Mouse (Mus musculus) lung, adult 2 months (tissue): ENCODE data around the gene Cdk20. TPM values are rescaled to one million over a fixed set of nuclear protein-coding genes. Genes with fewer than 3 reads are reported as not detected.

Source experiments
- DNase-seq: peaks from one replicate; pipeline ENCODE4 v3.0.0; 2022
- H3K4me1 ChIP-seq: fragments of 200-500 bp; 2 replicates; pipeline ENCODE4 v1.6.1; 2011; ENCODE audit warnings: low read length; ENCODE audit not compliant: control insufficient read depth, insufficient read depth
- H3K4me3 ChIP-seq: fragments of 200-500 bp; replicated peaks from 2 replicates; pipeline ENCODE3; 2011; ENCODE audit warnings: low read depth, mild to moderate bottlenecking, control low read depth, low read length; ENCODE audit errors: extremely low read depth
- CTCF ChIP-seq: fragments of 200-500 bp; IDR thresholded peaks from 2 replicates; pipeline ENCODE4 v1.5.1; 2011; ENCODE audit warnings: mild to moderate bottlenecking, low read length, control low read depth; ENCODE audit not compliant: insufficient read depth
- POLR2A ChIP-seq: fragments of 200-500 bp; IDR thresholded peaks from 2 replicates; pipeline ENCODE4 v1.6.1; 2011; ENCODE audit warnings: low read depth, mild to moderate bottlenecking, control low read depth, low read length, borderline replicate concordance; ENCODE audit errors: extremely low read depth
- WGBS: fragments of 180-500 bp; shearing (Covaris S2); methylation state at CpG from one replicate; pipeline ENCODE4 v1.1.7; 2018; 5-methylcytosine and 5-hydroxymethylcytosine counted together
- polyA plus RNA-seq: library from polyadenylated mRNA; depleted of rRNA; stranded (reverse); fragments of >200 nt; gene quantifications from 2 replicates; pipeline ENCODE4 v1.2.3, GENCODE M21; 2012

Cdk20 gene
- polyA plus RNA-seq, 1 experiment = 17.0 TPM

DNA sequence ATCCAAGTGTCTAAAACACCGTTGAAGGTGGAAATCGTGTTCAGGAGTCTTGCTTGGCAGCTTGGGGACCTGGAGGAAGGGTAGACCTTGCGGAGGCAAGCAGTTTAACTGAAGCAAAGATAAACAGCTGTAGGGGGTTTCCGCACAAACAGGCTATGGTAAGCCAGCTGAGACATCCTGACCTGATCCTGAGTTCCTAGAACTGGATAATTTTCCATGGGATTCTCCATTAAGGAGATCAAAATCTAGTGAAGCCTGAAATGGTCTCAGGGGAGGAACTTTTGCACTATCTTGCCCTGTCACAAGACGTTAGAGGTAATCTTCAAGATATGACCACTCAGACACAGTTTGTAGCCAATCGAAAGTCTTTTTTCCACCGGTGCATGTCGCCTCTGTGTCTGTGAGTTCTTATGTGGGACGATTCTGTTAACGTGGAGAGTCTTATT lies 29.6 kb upstream of the Cdk20 start:
- TF ChIP-seq POLR2A (no peak), CTCF (no peak)
- H3K4me3 ChIP-seq = no peak overlapping the region
- 81% methylated on average over 10 of the region's 10 CpGs for WGBS
- no peak for DNase-seq
- no peaks in the 10 kb centered on the region for H3K4me1 ChIP-seq

DNA sequence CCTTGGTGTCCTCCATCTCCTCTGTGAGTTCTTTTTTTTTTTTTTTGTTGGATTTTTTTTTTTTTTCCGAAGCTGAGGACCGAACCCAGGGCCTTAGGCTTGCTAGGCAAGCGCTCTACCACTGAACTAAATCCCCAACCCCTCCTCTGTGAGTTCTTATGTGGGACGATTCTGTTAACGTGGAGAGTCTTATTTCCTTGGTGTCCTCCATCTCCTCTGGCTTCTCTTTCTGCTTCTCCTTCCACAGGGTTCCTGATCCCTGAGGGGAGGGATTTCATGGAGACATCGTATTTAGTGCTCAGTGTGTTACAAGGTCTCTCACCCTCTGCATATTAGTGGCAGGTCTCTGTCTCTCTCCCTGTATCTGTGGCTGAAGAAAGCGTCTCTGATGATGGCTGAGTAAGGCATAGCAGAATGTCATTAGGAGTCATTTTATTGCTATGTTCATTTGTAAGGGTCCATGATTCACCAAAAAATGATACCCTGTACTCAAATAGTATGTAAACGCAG lies 29.1 kb upstream of the Cdk20 start:
- H3K4me3 ChIP-seq = no peak overlapping the region
- 92% methylated on average over 8 of the region's 8 CpGs for WGBS

DNA sequence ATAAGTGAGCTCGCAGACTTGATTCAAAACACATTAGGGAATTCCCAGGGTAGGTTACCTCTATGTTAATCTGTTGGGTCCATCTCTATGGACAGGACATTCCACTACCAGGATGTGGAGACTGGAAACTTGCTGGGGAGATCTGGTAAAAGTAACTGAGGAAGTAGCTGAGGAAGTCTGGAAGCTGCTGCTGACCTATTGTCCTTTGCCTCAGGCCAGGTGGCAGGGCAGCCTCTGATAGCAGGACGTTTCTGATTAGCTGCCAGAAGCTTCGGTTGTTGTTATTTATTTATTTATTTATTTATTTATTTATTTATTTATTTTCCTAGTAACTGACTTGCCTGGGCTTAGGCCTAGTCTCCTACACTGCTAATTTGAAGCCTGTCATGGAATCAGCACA lies 28.6 kb upstream of the Cdk20 start:
- Histone ChIP-seq H3K4me3 (no peak overlapping the region), H3K4me1 (no peaks in the 10 kb centered on the region)
- TF ChIP-seq CTCF = no peak
- no peak for TF ChIP-seq POLR2A
- no peak for DNase-seq
- WGBS = 45% methylated on average over 3 of the region's 3 CpGs

More for the DNA sequence above, 29.1 kb upstream of the Cdk20 start:
- no peak for DNase-seq
- TF ChIP-seq POLR2A (no peak), CTCF (no peak)
- no peaks in the 10 kb centered on the region for H3K4me1 ChIP-seq

DNA sequence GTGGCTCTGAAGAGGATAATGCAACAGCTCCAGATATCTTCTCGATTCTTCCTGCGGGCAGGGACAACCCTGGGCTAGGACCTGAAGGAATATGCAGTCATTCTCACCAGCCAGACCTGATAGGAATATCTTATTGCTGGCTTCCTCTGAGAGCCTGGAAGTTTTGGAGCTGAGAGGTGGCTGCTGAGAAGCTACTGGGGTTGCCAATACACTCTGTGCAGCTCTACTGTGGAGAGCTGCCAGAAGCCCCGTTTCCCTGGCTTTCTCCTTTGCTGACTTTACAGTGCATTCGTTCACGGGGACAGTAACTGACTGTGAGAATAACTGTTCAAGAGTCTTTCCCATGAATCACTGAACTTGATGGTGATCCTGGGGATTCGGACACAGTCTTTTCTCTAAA lies 26.6 kb upstream of the Cdk20 start:
- TF ChIP-seq CTCF (no peak), POLR2A (no peak)
- Histone ChIP-seq H3K4me1 (no peaks in the 10 kb centered on the region), H3K4me3 (no peak overlapping the region)
- no peak for DNase-seq
- WGBS = 63% methylated on average over 6 of the region's 6 CpGs

DNA sequence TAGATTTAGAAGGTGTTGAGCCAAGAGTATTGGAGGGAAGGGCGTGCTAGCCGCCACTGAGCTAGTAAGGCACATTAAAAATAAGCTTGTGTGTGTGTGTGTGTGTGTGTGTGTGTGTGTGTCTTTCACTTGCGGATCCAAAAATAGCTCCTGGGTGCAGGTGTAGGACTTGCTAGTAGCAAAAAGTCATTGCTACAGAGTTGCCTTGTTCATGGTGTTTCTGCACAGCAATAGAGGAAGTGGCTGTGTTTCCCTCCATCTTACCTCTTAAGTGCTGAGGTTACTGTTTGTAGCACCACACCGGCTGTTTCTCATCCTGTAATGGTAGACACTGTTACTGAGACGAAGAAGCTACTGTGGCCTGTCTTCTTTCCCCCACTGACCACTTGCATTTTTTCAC lies 24.1 kb upstream of the Cdk20 start:
- TF ChIP-seq POLR2A = no peak
- TF ChIP-seq CTCF = no peak
- Histone ChIP-seq H3K4me3 (no peak overlapping the region), H3K4me1 (no peaks in the 10 kb centered on the region)
- no peak for DNase-seq
- 81% methylated on average over 5 of the region's 5 CpGs for WGBS

DNA sequence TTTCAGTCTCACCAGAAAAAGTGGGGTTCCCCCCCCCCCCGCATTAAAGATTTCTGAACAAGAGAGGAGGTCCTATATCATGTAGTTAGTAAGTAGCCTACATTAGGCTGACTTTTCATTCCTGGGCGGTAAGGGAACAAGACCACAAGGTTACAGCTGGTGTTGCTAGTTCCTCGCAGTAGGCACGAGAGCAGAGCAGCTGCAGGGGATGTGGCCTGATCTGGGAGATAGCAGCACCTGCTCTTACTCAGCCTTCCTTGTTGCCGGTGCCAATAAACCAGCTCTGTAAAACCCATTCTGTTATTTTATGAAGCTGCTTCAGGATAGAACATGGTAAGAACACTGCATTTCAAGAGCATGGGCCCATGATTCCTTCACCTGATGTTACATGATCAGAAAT lies 21.5 kb upstream of the Cdk20 start:
- no peak for TF ChIP-seq POLR2A
- no peak for TF ChIP-seq CTCF
- Histone ChIP-seq H3K4me1 (no peaks in the 10 kb centered on the region), H3K4me3 (no peak overlapping the region)
- 71% methylated on average over 5 of the region's 5 CpGs for WGBS
- DNase-seq = no peak

DNA sequence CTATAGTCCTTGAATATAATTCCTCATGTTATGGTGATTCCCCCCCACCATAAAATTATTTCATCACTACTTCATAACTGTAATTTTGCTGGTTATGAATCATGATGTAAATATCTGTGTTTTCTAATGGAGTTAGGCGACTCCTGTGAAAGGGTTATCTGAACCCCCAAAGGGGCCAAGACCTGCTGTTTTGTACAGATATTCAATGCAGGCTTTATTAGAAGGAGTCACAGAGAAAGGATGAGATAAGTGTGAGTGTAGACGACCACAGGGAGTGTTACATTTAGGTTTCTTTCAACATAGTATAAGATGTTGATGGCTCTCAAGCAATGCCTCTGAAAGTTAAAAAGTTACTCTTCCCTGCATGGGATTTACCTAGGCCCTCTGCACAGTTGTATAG lies 20.8 kb upstream of the Cdk20 start:
- WGBS = 79% methylated on average over 2 of the region's 2 CpGs
- H3K4me1 ChIP-seq = no peaks in the 10 kb centered on the region
- no peak overlapping the region for H3K4me3 ChIP-seq
- DNase-seq = no peak
- TF ChIP-seq POLR2A = no peak
- TF ChIP-seq CTCF = no peak

DNA sequence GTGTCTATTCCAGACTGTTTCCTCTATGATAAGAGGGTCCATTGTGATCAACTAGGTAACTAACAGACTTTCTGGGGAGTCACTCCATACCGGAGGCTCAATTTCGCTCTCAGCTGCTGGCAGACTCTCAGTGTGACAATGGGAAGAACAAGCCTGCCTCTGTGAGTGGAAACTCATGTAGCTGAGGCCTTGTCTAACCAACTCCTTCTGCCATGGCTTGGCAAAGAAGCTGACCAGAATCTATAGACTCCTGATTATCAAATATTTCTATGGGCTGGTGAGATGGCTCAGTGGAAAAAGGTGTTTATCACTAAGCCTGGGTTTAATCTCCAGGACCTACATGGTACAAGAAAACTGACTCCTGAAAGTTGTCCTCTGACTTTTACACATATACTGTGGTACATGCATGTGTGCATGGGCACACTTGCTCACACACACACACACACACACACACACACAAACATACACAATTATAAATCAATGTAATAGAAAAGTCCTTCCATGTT lies 19.3 kb upstream of the Cdk20 start:
- no peaks in the 10 kb centered on the region for H3K4me1 ChIP-seq
- TF ChIP-seq CTCF = no peak
- no peak for TF ChIP-seq POLR2A
- 68% methylated on average over 2 of the region's 2 CpGs for WGBS
- no peak for DNase-seq
- H3K4me3 ChIP-seq = no peak overlapping the region

DNA sequence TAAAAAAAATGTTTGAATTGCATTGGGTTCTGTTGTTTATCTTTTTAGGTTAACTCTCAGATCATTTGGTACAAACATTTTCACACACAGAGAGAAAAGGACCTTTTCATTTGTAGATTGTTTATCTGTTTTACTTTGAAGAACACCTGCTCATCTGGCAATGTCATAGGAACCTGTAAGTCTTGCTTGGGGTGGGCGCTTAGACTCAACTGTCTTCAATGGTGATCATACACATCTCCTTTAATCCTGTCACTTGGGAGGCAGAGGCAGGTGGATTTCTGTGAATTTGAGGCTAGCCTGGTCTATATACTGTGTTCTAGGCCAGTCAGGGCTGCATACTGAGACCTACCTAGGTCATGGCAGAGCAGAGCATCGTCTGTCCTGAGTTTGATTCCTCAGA lies 16.5 kb upstream of the Cdk20 start:
- 88% methylated on average over 2 of the region's 2 CpGs for WGBS

DNA sequence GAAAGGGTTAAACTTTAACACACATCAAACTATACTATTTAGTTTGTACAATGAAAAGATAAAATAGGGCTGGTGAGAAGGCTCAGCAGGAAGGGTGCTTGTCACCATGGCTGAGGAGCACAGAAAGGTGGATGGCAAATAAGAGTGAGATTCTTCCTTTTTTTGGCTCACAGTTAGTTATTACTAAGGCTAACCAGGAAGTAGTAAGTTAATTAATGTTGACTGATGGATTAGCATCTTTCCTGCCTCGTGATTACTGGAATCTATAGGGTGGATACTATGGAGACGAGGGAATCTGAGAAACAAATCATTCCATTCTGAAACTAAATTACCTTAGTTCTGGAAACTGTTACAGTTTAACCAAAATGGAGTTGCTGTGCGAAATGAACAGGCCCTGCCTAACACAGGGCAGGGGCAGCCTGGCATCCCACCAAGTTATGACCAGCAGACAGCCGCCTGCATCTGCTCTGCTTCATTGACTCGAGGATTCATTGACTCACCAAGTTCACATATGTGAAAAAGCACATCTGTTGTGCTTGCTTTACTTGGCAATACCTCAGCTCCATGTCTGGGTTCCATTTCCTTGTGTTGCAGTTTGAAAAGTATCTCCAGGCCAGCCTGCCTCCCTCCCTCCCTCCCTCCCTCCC lies 15.0 kb upstream of the Cdk20 start:
- H3K4me3 ChIP-seq = no peak overlapping the region
- H3K4me1 ChIP-seq = no peaks in the 10 kb centered on the region; the same call in 1 of the 2 replicates
- TF ChIP-seq POLR2A = no peak
- no peak for TF ChIP-seq CTCF
- no peak for DNase-seq
- 46% methylated on average over 5 of the region's 5 CpGs for WGBS

More for the DNA sequence above, 16.5 kb upstream of the Cdk20 start:
- no peak for TF ChIP-seq CTCF
- TF ChIP-seq POLR2A = no peak
- no peak for DNase-seq
- no peak overlapping the region for H3K4me3 ChIP-seq
- no peaks in the 10 kb centered on the region for H3K4me1 ChIP-seq
